Mouse (Mus musculus) heart, embryonic 12.5 days (tissue): ENCODE data around the gene Cfap300. TPM values are rescaled to one million over a fixed set of nuclear protein-coding genes. Genes with fewer than 3 reads are reported as not detected.
A peak's percentile ranks its signal among the peaks of the same experiment; 100 is the strongest.

ENCODE experiments used
- ATAC-seq: fragments of 200-750 bp; cut with Nextera tagmentation; 2 replicates; pipeline ENCODE4 v1.8.0; 2017; ENCODE audit warnings: moderate TSS enrichment, moderate library complexity; ENCODE audit not compliant: insufficient number of reproducible peaks, low FRiP score
- H3K27ac ChIP-seq: fragments of 300-500 bp; sonication (generic); 2 replicates; pipeline ENCODE4 v1.5.1; 2016; ENCODE audit warnings: mild to moderate bottlenecking, moderate library complexity; ENCODE audit not compliant: poor library complexity, severe bottlenecking
- H3K27me3 ChIP-seq: fragments of 300-500 bp; sonication (generic); replicated peaks from 2 replicates; pipeline ENCODE4 v1.6.1; 2016; ENCODE audit warnings: mild to moderate bottlenecking, moderate library complexity
- H3K36me3 ChIP-seq: fragments of 300-500 bp; sonication (generic); 2 replicates; pipeline ENCODE4 v1.6.1; 2016; ENCODE audit warnings: mild to moderate bottlenecking, moderate library complexity
- H3K4me1 ChIP-seq: fragments of 300-500 bp; sonication (generic); replicated peaks from 2 replicates; pipeline ENCODE4 v1.6.1; 2016; ENCODE audit warnings: mild to moderate bottlenecking
- H3K4me2 ChIP-seq: fragments of 300-500 bp; sonication (generic); 2 replicates; pipeline ENCODE4 v1.6.1; 2016; ENCODE audit warnings: mild to moderate bottlenecking, moderate library complexity
- H3K4me3 ChIP-seq: fragments of 300-500 bp; sonication (generic); 2 replicates; pipeline ENCODE4 v1.5.1; 2016; ENCODE audit warnings: mild to moderate bottlenecking
- H3K9ac ChIP-seq: fragments of 300-500 bp; sonication (generic); 2 replicates; pipeline ENCODE4 v1.6.1; 2016; ENCODE audit warnings: mild to moderate bottlenecking, moderate library complexity
- H3K9me3 ChIP-seq: fragments of 300-500 bp; sonication (generic); replicated peaks from 2 replicates; pipeline ENCODE4 v1.6.1; 2016; ENCODE audit warnings: mild to moderate bottlenecking, moderate library complexity
- WGBS: fragments of 180-500 bp; shearing (Covaris S2); methylation state at CpG from one replicate; pipeline ENCODE4 v1.1.7; 2016; 5-methylcytosine and 5-hydroxymethylcytosine counted together
- polyA plus RNA-seq: library from polyadenylated mRNA; unstranded; fragments of >200 nt; fragmentation: Nextera tagmentation; extraction: Ambion mirVana; gene quantifications from 2 replicates; pipeline ENCODE4 v1.2.1, GENCODE M21; 2016

Gene Cfap300
- polyA plus RNA-seq, 1 experiment from 2014 or later: 7.4 TPM

DNA sequence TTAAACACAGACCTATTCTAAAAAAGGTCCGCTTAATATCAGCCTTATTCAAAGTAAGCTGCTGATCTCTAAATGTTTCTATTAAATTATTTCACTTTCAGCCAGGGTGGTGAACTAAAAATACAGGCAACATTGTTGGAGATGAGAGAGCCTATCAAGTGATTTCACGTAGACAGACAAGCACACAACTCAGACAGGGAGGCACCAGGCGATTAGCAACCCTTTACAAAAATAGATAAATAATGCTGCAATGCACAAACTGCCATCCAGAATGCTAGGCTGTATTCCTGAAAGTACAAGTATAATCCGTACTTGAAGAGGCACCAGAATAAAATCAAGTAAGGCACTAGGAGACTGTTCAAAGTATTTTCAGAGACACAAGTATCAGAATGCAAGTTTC lies 58.3 kb downstream of the Cfap300 start:
- no peaks in the 10 kb centered on the region for H3K9me3 ChIP-seq
- H3K4me1 ChIP-seq: peaks cover 58% of the 10 kb centered on the region
- H3K27ac ChIP-seq: peak overlapping the region; percentile 67; the same call in 1 of the 2 replicates
- H3K4me2 ChIP-seq: no peak overlapping the region
- no peak overlapping the region for H3K9ac ChIP-seq
- no peaks in the 10 kb centered on the region for H3K27me3 ChIP-seq
- no peak overlapping the region for H3K4me3 ChIP-seq
- WGBS: 41% methylated on average over 4 of the region's 4 CpGs
- H3K36me3 ChIP-seq: peaks cover 24% of the 10 kb centered on the region
- no peak for ATAC-seq

DNA sequence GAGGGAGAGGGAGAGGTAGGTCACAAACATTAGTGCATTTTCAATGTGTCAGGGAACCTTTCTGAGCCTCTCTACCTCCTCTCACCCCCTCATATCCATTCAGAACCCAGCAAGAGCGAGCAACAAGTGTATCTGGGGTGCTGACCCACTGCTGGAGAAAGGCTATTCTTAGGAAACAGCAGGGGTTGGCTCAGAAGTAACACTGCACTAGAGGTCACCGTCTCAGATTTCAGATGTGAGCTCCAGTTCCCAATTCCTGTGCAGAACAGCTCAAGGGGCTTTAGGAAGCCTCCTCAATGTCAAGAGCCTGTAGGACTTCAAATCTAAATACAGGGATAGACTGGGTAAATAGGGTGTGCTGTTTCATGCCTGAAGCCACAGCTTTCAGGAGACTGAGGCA lies 59.0 kb downstream of the Cfap300 start:
- Histone ChIP-seq H3K36me3 (peaks cover 22% of the 10 kb centered on the region), H3K9me3 (no peaks in the 10 kb centered on the region), H3K4me2 (peak overlapping the region; percentile 41), H3K4me1 (peaks cover 57% of the 10 kb centered on the region), H3K27me3 (no peaks in the 10 kb centered on the region), H3K9ac (0 out of 2 replicates have a peak overlapping the region, but pooled peaks have one; percentile 23), H3K4me3 (no peak overlapping the region), H3K27ac (peak overlapping the region; percentile 92)
- ATAC-seq: 0 out of 2 replicates have a peak, but pooled peaks have one; percentile 44
- 14% methylated on average over 2 of the region's 2 CpGs for WGBS

DNA sequence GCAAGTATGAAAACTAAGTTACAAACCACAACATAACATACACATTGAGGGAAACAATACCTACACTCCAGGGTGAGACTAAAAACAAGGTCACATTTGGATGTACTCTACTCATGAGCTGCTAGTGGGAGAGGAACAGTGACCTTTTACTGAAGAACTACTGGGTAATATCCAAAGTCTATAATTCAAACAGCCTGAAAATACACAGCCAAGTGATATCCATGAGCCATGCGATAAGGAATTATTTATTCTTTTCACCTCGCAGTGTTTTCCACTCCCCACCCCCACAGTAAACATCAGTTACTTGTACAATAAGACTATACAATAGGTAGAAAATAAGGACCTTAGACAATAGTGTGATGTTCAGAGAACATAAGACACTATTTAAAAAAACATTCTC lies 62.5 kb downstream of the Cfap300 start:
- Histone ChIP-seq H3K27me3 (no peaks in the 10 kb centered on the region), H3K9ac (no peak overlapping the region), H3K36me3 (peaks cover 24% of the 10 kb centered on the region), H3K27ac (peak overlapping the region; percentile 81), H3K4me3 (no peak overlapping the region), H3K4me2 (no peak overlapping the region), H3K9me3 (no peaks in the 10 kb centered on the region), H3K4me1 (peaks cover 71% of the 10 kb centered on the region)
- no peak for ATAC-seq
- 69% methylated on average over 2 of the region's 2 CpGs for WGBS

DNA sequence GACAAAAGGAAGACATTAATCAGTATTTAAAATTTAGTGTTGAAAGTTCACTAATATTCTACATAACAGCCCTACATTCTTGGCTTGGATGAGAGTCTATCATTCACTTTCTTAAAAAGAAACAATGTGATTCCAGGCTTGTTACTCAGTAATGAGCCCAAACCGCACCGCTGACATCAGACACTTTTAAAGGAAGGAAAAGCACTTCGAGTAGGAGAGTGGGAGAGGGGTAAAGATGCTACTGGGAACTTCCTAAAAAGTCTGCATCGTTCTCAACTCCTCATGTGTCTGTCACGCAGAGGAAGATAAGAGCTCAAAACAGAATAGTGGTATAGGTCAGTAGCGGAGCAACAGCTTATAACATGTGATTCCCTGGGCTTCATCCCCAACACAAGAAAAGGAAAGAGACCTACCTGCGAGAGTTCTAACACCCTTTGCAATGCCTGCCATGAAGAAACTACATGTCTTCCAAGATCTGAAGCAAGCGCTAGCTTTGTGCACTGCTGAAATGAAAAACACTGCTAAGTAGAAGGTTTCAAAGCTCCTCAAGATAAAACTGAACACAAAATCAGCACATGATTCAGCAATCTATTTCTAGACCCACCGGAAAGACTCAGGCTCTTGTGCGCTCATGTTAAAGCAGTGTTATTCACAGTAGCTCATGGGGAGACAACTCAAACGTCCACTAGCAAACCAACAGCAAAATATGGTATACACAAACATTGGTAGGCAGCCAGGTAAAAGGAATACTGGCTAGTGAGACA lies 63.3 kb downstream of the Cfap300 start:
- Histone ChIP-seq H3K36me3 (peaks cover 27% of the 10 kb centered on the region), H3K4me3 (0 out of 2 replicates have a peak overlapping the region, but pooled peaks have one; percentile 13), H3K9me3 (no peaks in the 10 kb centered on the region), H3K27ac (peak overlapping the region; percentile 81), H3K4me1 (peaks cover 67% of the 10 kb centered on the region), H3K27me3 (no peaks in the 10 kb centered on the region), H3K4me2 (peak overlapping the region; percentile 47), H3K9ac (no peak overlapping the region)
- ATAC-seq: no peak
- 47% methylated on average over 11 of the region's 11 CpGs for WGBS

DNA sequence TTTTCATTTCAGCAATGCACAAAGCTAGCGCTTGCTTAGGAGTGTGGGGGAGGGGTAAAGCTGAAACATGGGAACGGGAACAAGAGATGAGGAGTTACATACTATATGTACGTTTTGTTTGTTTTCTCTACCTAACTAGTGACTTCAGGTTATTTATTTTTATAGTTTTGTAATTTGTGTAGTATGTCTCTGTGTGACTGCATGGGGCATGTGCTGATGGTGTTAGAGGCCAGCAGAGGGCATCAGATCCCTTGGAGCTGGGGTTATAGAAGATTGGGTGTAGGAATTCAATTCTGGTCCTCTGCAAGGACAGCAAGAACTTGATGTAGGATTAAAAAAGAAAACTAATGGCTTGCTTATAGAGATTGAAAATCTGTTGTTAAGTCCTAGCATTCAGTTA lies 64.1 kb downstream of the Cfap300 start:
- Histone ChIP-seq H3K9ac (no peak overlapping the region), H3K27ac (peak overlapping the region; percentile 25), H3K36me3 (peaks cover 35% of the 10 kb centered on the region), H3K4me1 (peaks cover 61% of the 10 kb centered on the region), H3K4me2 (no peak overlapping the region), H3K4me3 (no peak overlapping the region), H3K9me3 (no peaks in the 10 kb centered on the region), H3K27me3 (no peaks in the 10 kb centered on the region)
- 83% methylated on average over 3 of the region's 3 CpGs for WGBS
- ATAC-seq: no peak

DNA sequence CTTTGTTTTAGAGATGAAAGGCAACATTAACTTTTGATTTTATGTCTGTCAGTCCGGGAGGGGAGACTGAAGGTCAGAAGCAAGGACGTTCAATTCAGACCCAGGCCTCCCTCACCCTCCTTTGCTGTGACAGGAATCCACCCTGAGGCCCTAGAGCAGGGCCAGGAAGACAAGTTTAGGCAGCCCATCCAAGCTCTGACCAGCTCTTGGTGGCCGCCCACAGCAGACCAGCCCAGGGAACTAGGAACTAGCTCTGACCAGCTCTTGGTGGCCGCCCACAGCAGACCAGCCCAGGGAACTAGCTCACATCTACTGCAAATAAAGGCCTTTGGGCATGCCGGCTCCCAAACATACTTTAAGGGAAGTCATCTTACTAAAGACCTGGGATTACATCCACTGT lies 65.0 kb downstream of the Cfap300 start:
- ATAC-seq: no peak
- H3K36me3 ChIP-seq: peaks cover 44% of the 10 kb centered on the region
- H3K27me3 ChIP-seq: no peaks in the 10 kb centered on the region
- H3K9me3 ChIP-seq: no peaks in the 10 kb centered on the region
- H3K4me2 ChIP-seq: no peak overlapping the region
- H3K4me3 ChIP-seq: no peak overlapping the region
- peaks cover 53% of the 10 kb centered on the region for H3K4me1 ChIP-seq
- WGBS: 58% methylated on average over 5 of the region's 5 CpGs
- peak overlapping the region; percentile 36; the same call in 1 of the 2 replicates for H3K9ac ChIP-seq
- peak overlapping the region; percentile 68 for H3K27ac ChIP-seq

DNA sequence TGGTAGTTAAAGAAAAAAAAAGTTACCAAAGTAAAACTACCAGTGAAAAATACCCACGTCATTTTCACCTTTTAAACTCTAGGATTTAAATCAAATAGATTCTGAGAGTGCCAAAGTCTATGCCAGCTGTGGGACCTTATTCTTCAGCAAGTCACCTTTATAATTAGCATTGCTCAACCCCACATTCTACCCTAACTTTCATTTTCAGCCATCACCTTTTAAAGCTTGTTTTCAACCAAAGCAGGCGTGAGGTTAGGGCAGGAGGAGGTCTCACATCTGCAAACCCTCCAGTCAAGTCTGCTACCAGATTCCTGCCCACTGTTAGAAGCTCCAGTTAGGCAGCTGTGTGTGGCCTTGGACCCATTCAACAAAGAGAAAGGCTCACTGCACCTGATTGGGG lies 70.6 kb downstream of the Cfap300 start:
- Histone ChIP-seq H3K27me3 (no peaks in the 10 kb centered on the region), H3K27ac (peak overlapping the region; percentile 11; the same call in 1 of the 2 replicates), H3K9me3 (no peaks in the 10 kb centered on the region), H3K4me2 (no peak overlapping the region), H3K9ac (no peak overlapping the region; the same call in 1 of the 2 replicates), H3K4me1 (peaks cover 43% of the 10 kb centered on the region), H3K4me3 (no peak overlapping the region), H3K36me3 (peaks cover 42% of the 10 kb centered on the region)
- WGBS: 79% methylated on average over 2 of the region's 2 CpGs
- ATAC-seq: no peak

Other genes with a start within 250 kb of the Cfap300 start
- 26.0 and 28.2 TPM in 2 replicates for gene Birc2, start 205.8 kb downstream of the Cfap300 start, polyA plus RNA-seq
- gene Birc3, start 169.6 kb downstream of the Cfap300 start, polyA plus RNA-seq: 5.8 and 6.0 TPM in 2 replicates
- gene Yap1, start 38.2 kb downstream of the Cfap300 start, polyA plus RNA-seq: 37.6 and 39.7 TPM in 2 replicates
- gene Cep126, start 91.5 kb upstream of the Cfap300 start, polyA plus RNA-seq: 3.0 and 3.4 TPM in 2 replicates